ENCODE assay signal across 19 mouse cellular contexts in genomic region chr5:66579066-66579465, GRCm38 (mm10). TPM values are rescaled to one million over a fixed set of nuclear protein-coding genes. Genes with fewer than 3 reads are reported as not detected.
DNase-seq lines count a peak whose midpoint lies in the region; ATAC-seq and TF ChIP-seq lines count a peak whose summit lies in the region.
"Had no signal": no experiment of that assay in that cellular context is flagged by ENCODE, and none has a peak within 500 bp of the region (broad histone marks: within the 10 kb centered on the region; RNA-seq: fewer than 3 reads in every experiment).

No protein-coding gene starts in this region.

- peak; percentile 94 for DNase-seq in heart, adult 11 months
- no peak for DNase-seq in heart, embryonic 10.5 days (ENCODE audit: low spot score)
- DNase-seq in kidney, adult 9 months = no peak
- DNase-seq in NIH3T3 (ENCODE audit: low read depth) = peak; percentile 63
- DNase-seq in natural killer cell, adult 2 months (ENCODE audit: low spot score in 2 of 2) = no peak
- DNase-seq: cerebellum, adult 2 months; cerebellum, postnatal 36 days; gastrocnemius, postnatal 10 days; midbrain, embryonic 14.5 days; right cerebral cortex, postnatal 14 days had no signal

- H3K4me2 ChIP-seq in kidney, embryonic 15.5 days = no peak overlapping the region
- H3K4me2 ChIP-seq in myocyte (ENCODE audit: low read depth) = peak overlapping the region; percentile 51
- H3K4me2 ChIP-seq: embryonic facial prominence, embryonic 15.5 days; hindbrain, embryonic 12.5 days; neural tube, embryonic 15.5 days; stomach, embryonic 15.5 days had no signal

- H3K4me3 ChIP-seq in heart, embryonic 10.5 days = no peak overlapping the region
- no peak overlapping the region for H3K4me3 ChIP-seq in kidney, embryonic 15.5 days (replicated peaks)
- no peak overlapping the region for H3K4me3 ChIP-seq in myocyte
- H3K4me3 ChIP-seq: embryonic facial prominence, embryonic 15.5 days; forebrain, embryonic 10.5 days; hindbrain, embryonic 12.5 days; neural tube, embryonic 15.5 days; stomach, embryonic 15.5 days had no signal

- H3K36me3 ChIP-seq in heart, embryonic 10.5 days = no peaks in the 10 kb centered on the region
- H3K36me3 ChIP-seq in kidney, embryonic 15.5 days = no peaks in the 10 kb centered on the region
- no peaks in the 10 kb centered on the region for H3K36me3 ChIP-seq in myocyte (ENCODE audit: control insufficient read depth, insufficient read depth)
- H3K36me3 ChIP-seq: embryonic facial prominence, embryonic 15.5 days; forebrain, embryonic 10.5 days; hindbrain, embryonic 12.5 days; neural tube, embryonic 15.5 days; stomach, embryonic 15.5 days had no signal

- no peak for TF ChIP-seq POLR2A in myocyte (IDR thresholded peaks at IDR 0.05; ENCODE audit: insufficient read length, low read depth)

- peaks cover 36% of the 10 kb centered on the region for H3K4me1 ChIP-seq in heart, embryonic 10.5 days
- peaks cover 47% of the 10 kb centered on the region for H3K4me1 ChIP-seq in kidney, embryonic 15.5 days

- H3K9me3 ChIP-seq in heart, embryonic 10.5 days = no peaks in the 10 kb centered on the region
- H3K9me3 ChIP-seq in kidney, embryonic 15.5 days (replicated peaks) = no peaks in the 10 kb centered on the region
- H3K9me3 ChIP-seq: embryonic facial prominence, embryonic 15.5 days; forebrain, embryonic 10.5 days; hindbrain, embryonic 12.5 days; neural tube, embryonic 15.5 days; stomach, embryonic 15.5 days had no signal

- 64% methylated on average over 4 of the region's 4 CpGs for WGBS in heart, embryonic 10.5 days
- WGBS in kidney, embryonic 15.5 days = 69% methylated on average over 4 of the region's 4 CpGs

- ATAC-seq in kidney, embryonic 15.5 days (replicated peaks; ENCODE audit: low FRiP score) = no peak

- no peak overlapping the region for H3K27ac ChIP-seq in heart, embryonic 10.5 days
- H3K27ac ChIP-seq in kidney, embryonic 15.5 days = peak overlapping the region; percentile 51; the same call in 1 of the 2 replicates
- H3K27ac ChIP-seq: embryonic facial prominence, embryonic 15.5 days; forebrain, embryonic 10.5 days; hindbrain, embryonic 12.5 days; kidney, postnatal 0 days; liver, embryonic 14.5 days; neural tube, embryonic 15.5 days; stomach, embryonic 15.5 days had no signal

- H3K79me2 ChIP-seq in myocyte (ENCODE audit: control insufficient read depth, insufficient read depth) = peaks cover 97% of the 10 kb centered on the region

- no peak overlapping the region for H3ac ChIP-seq in myocyte (ENCODE audit: control insufficient read depth, insufficient read length)

- no peak overlapping the region for H3K9ac ChIP-seq in kidney, embryonic 15.5 days
- H3K9ac ChIP-seq: embryonic facial prominence, embryonic 15.5 days; hindbrain, embryonic 12.5 days; liver, embryonic 14.5 days; neural tube, embryonic 15.5 days; stomach, embryonic 15.5 days had no signal

- H3K27me3 ChIP-seq in heart, embryonic 10.5 days (ENCODE audit: insufficient read depth, poor library complexity, severe bottlenecking) = no peaks in the 10 kb centered on the region
- no peaks in the 10 kb centered on the region for H3K27me3 ChIP-seq in kidney, embryonic 15.5 days
- no peaks in the 10 kb centered on the region for H3K27me3 ChIP-seq in myocyte (ENCODE audit: control insufficient read depth, insufficient read depth, insufficient read length)
- H3K27me3 ChIP-seq: embryonic facial prominence, embryonic 15.5 days; hindbrain, embryonic 12.5 days; neural tube, embryonic 15.5 days; stomach, embryonic 15.5 days had no signal

TF ChIP-seq in myocyte, 11 proteins besides CTCF, POLR2A, EP300 and RAD21:
- TF ChIP-seq E2F4 (IDR thresholded peaks at IDR 0.05; ENCODE audit: insufficient read depth) (no peak), TCF3 (IDR thresholded peaks at IDR 0.05; ENCODE audit: insufficient read length, low read depth) (no peak), SRF (IDR thresholded peaks at IDR 0.05; ENCODE audit: control insufficient read depth, insufficient read length, low read depth) (no peak), USF1 (IDR thresholded peaks at IDR 0.05; ENCODE audit: low read depth) (no peak)

RNA-seq across cellular contexts. Expression of gene Apbb2, which starts 39.5 kb away (rescaled TPM):
- polyA plus RNA-seq in heart, embryonic 10.5 days (2016; fragmentation: Nextera tagmentation; extraction: Ambion mirVana) = 25.1 and 28.9 TPM in 2 replicates
- 57.5 and 65.4 TPM in 2 replicates for polyA plus RNA-seq in kidney, embryonic 15.5 days (2015; fragmentation: Nextera tagmentation; extraction: Ambion mirVana)
- polyA plus RNA-seq in myocyte (2012; fragmentation: generic; extraction: Trizol) = 19.1 TPM

Comparison
In these comparisons a context has a peak if more than half of its experiments do, and no peak if none do; other contexts are left out.
1. DNase-seq: peak in heart, adult 11 months (single experiment) and NIH3T3 (single experiment); none in heart, embryonic 10.5 days (single experiment), kidney, adult 9 months (single experiment) and natural killer cell, adult 2 months (0 of 2).